Mouse (Mus musculus): ENCODE data around the gene Hamp.

- no peak for TF ChIP-seq GATA1 (IDR thresholded peaks at IDR 0.05; ENCODE audit: low read length)
- no peak for TF ChIP-seq TAL1 (IDR thresholded peaks at IDR 0.05; ENCODE audit: low read length)
Measured at GRCm38 (mm10) chr7:30952441-30953265, 8.8 kb upstream of the Hamp start.

Measured in erythroblast, embryonic 14.5 days (primary cell).